ENCODE assay signal across 31 mouse cellular contexts in the genomic region with DNA sequence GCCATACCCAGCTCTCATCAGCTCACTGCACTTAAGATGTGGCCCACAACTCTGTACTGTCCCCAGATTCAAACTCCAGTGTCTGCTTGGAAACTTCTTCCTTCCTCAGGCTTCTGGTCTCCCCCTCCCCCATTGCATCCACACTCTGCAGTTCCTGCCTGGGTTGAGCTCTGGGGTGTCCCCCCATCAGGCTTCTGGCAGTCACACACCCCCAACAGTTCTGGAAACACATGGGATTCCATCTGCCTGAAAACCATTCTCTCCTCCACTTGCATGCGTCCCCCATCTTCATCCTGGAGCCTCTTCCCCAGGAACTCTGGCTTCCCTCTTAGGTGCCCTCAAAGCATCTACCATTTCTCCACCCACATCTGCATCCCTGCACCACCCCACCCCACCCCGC. TPM values are rescaled to one million over a fixed set of nuclear protein-coding genes. Genes with fewer than 3 reads are reported as not detected.
DNase-seq lines count a peak whose midpoint lies in the region; ATAC-seq and TF ChIP-seq lines count a peak whose summit lies in the region.
"Had no signal": no experiment of that assay in that cellular context is flagged by ENCODE, and none has a peak within 500 bp of the region (broad histone marks: within the 10 kb centered on the region; RNA-seq: fewer than 3 reads in every experiment).

No protein-coding gene starts in this region.

- H3K27ac ChIP-seq in embryonic fibroblast, embryonic 13.5 days (ENCODE audit: insufficient read depth, low read length) = peak overlapping the region; percentile 53
- H3K27ac ChIP-seq in midbrain, embryonic 16.5 days (ENCODE audit: low read length) = no peak overlapping the region
- H3K27ac ChIP-seq: embryonic facial prominence, embryonic 12.5 days; embryonic facial prominence, embryonic 15.5 days; forebrain, embryonic 12.5 days; forebrain, embryonic 15.5 days; heart, embryonic 15.5 days; hindbrain, embryonic 14.5 days; hindbrain, postnatal 0 days had no signal

- H3K36me3 ChIP-seq in midbrain, embryonic 16.5 days (ENCODE audit: control insufficient read depth, insufficient read depth, low read length) = peaks cover 6% of the 10 kb centered on the region; the same call in 1 of the 2 replicates
- H3K36me3 ChIP-seq: forebrain, embryonic 15.5 days had no signal

- peak; percentile 52 to 82 for DNase-seq in layer of hippocampus, adult 18-20 months (ENCODE audit: low spot score in 2 of 2)
- no peak for DNase-seq in layer of hippocampus, postnatal 25 days (ENCODE audit: extremely low spot score in 1 of 2, low spot score in 1 of 2)
- peak; percentile 42 to 57 for DNase-seq in layer of hippocampus, postnatal 36 days
- no peak for DNase-seq in spleen, postnatal 14 days (ENCODE audit: low spot score in 2 of 2)
- DNase-seq: adrenal gland, postnatal 10 days; adrenal gland, postnatal 36 days; B cell, adult 2 months; cerebellum, adult 11 months; cerebellum, adult 2 months; cerebellum, adult 9-11 months; cerebellum, postnatal 25 days; gastrocnemius, postnatal 25 days; heart, adult 18-20 months; heart, postnatal 10 days; heart, postnatal 4 days had no signal

- no peaks in the 10 kb centered on the region for H3K27me3 ChIP-seq in midbrain, embryonic 16.5 days (ENCODE audit: control insufficient read depth, insufficient read depth, low read depth, low read length)
- H3K27me3 ChIP-seq: CH12.LX; embryonic facial prominence, embryonic 12.5 days; embryonic facial prominence, embryonic 15.5 days; forebrain, embryonic 12.5 days; forebrain, embryonic 15.5 days; heart, embryonic 12.5 days; heart, embryonic 15.5 days; Patski had no signal

- no peak overlapping the region for H3K9ac ChIP-seq in midbrain, embryonic 16.5 days (ENCODE audit: low read depth, low read length)
- H3K9ac ChIP-seq: embryonic facial prominence, embryonic 12.5 days; embryonic facial prominence, embryonic 15.5 days; forebrain, embryonic 12.5 days; forebrain, embryonic 15.5 days; heart, embryonic 12.5 days; heart, embryonic 15.5 days; hindbrain, embryonic 14.5 days had no signal

- ATAC-seq in midbrain, embryonic 16.5 days = no peak
- ATAC-seq: forebrain, embryonic 15.5 days; hindbrain, postnatal 0 days had no signal

- H3K4me3 ChIP-seq in embryonic fibroblast, embryonic 13.5 days (ENCODE audit: insufficient read depth, low read length) = no peak overlapping the region
- no peak overlapping the region for H3K4me3 ChIP-seq in midbrain, embryonic 16.5 days (ENCODE audit: low read depth, low read length)
- H3K4me3 ChIP-seq: embryonic facial prominence, embryonic 12.5 days; embryonic facial prominence, embryonic 15.5 days; erythroblast, embryonic 14.5 days; forebrain, embryonic 12.5 days; forebrain, embryonic 15.5 days; heart, embryonic 12.5 days; heart, embryonic 15.5 days had no signal

- H3K4me1 ChIP-seq in embryonic fibroblast, embryonic 13.5 days (ENCODE audit: control insufficient read depth, insufficient read depth, low read length) = peaks cover 3% of the 10 kb centered on the region; the same call in 1 of the 2 replicates
- no peaks in the 10 kb centered on the region for H3K4me1 ChIP-seq in midbrain, embryonic 16.5 days (ENCODE audit: control insufficient read depth, insufficient read depth, low read length)
- H3K4me1 ChIP-seq: forebrain, embryonic 12.5 days had no signal

- no peaks in the 10 kb centered on the region for H3K9me3 ChIP-seq in midbrain, embryonic 16.5 days (replicated peaks; ENCODE audit: control insufficient read depth, low read length, poor library complexity, severe bottlenecking)
- H3K9me3 ChIP-seq: embryonic facial prominence, embryonic 12.5 days; embryonic facial prominence, embryonic 15.5 days; forebrain, embryonic 12.5 days; forebrain, embryonic 15.5 days; G1E; heart, embryonic 12.5 days; heart, embryonic 15.5 days had no signal

- no peak overlapping the region for H3K4me2 ChIP-seq in midbrain, embryonic 16.5 days (ENCODE audit: low read length)
- H3K4me2 ChIP-seq: embryonic facial prominence, embryonic 12.5 days; embryonic facial prominence, embryonic 15.5 days; forebrain, embryonic 12.5 days; forebrain, embryonic 15.5 days; heart, embryonic 12.5 days; heart, embryonic 15.5 days; hindbrain, embryonic 14.5 days had no signal

- 93% methylated on average over 2 of the region's 2 CpGs for WGBS in midbrain, embryonic 16.5 days

- no peak for TF ChIP-seq POLR2A in embryonic fibroblast, embryonic 13.5 days (IDR thresholded peaks at IDR 0.05; ENCODE audit: low read depth, low read length)

- TF ChIP-seq CTCF in embryonic fibroblast, embryonic 13.5 days (IDR thresholded peaks at IDR 0.05; ENCODE audit: borderline replicate concordance, insufficient read depth, low read length) = no peak

RNA-seq across cellular contexts. Expression of a gene that starts 19.3 kb away (rescaled TPM):
- 10 to 100 TPM; 15.2 to 16.4 TPM for total RNA-seq in layer of hippocampus, adult 18-20 months (2021)
- 10 to 100 TPM; 11.5 to 16.6 TPM for total RNA-seq in layer of hippocampus, postnatal 25 days (2021)
- 7.6 and 13.8 TPM in 2 replicates for polyA plus RNA-seq in embryonic fibroblast, embryonic 13.5 days (2011; ENCODE audit: insufficient read length, low read depth, missing spikeins)
- 10 to 100 TPM; 12.6 to 14.9 TPM for total RNA-seq in layer of hippocampus, postnatal 36 days (2021)
- polyA plus RNA-seq in midbrain, embryonic 16.5 days (2015; fragmentation: Nextera tagmentation; extraction: Ambion mirVana) = 2.8 and 3.6 TPM in 2 replicates

RNA-seq across cellular contexts. Expression of a gene that starts 42.2 kb away (rescaled TPM):
- total RNA-seq in layer of hippocampus, adult 18-20 months (2021) = 10 to 100 TPM; 71.2 to 76.0 TPM
- 10 to 100 TPM; 58.2 to 62.6 TPM for total RNA-seq in layer of hippocampus, postnatal 25 days (2021)
- polyA plus RNA-seq in embryonic fibroblast, embryonic 13.5 days (2011; ENCODE audit: insufficient read length, low read depth, missing spikeins) = 38.2 and 47.9 TPM in 2 replicates
- 10 to 100 TPM; 70.3 to 74.4 TPM for total RNA-seq in layer of hippocampus, postnatal 36 days (2021)
- polyA plus RNA-seq in midbrain, embryonic 16.5 days (2015; fragmentation: Nextera tagmentation; extraction: Ambion mirVana) = 41.5 and 46.0 TPM in 2 replicates

RNA-seq across cellular contexts. Expression of a gene that starts 45.3 kb away (rescaled TPM):
- total RNA-seq in layer of hippocampus, adult 18-20 months (2021) = not detected
- not detected for total RNA-seq in layer of hippocampus, postnatal 25 days (2021)
- polyA plus RNA-seq in embryonic fibroblast, embryonic 13.5 days (2011; ENCODE audit: insufficient read length, low read depth, missing spikeins) = not detected in 2 replicates
- not detected for total RNA-seq in layer of hippocampus, postnatal 36 days (2021)
- polyA plus RNA-seq in midbrain, embryonic 16.5 days (2015; fragmentation: Nextera tagmentation; extraction: Ambion mirVana) = 2.9 TPM in 2 replicates
- total RNA-seq: CH12.LX; common myeloid progenitor, adult 5-6 weeks; G1E; gastrocnemius, adult 8-10 months; gastrocnemius, postnatal 25 days; heart, adult 18-20 months; heart, postnatal 10 days; heart, postnatal 4 days; hindbrain, postnatal 0 days had no signal
- polyA plus RNA-seq: cerebellum, adult 2 months; erythroblast, embryonic 14.5 days; G1E had no signal

RNA-seq across cellular contexts. Expression of a gene that starts 52.3 kb away (rescaled TPM):
- under 1 TPM; 0.53 to 0.77 TPM for total RNA-seq in layer of hippocampus, adult 18-20 months (2021)
- total RNA-seq in layer of hippocampus, postnatal 25 days (2021) = under 1 TPM; 0.42 to 0.68 TPM
- polyA plus RNA-seq in embryonic fibroblast, embryonic 13.5 days (2011; ENCODE audit: insufficient read length, low read depth, missing spikeins) = 0.46 TPM in 1 of 2 replicates, not detected in the other
- total RNA-seq in layer of hippocampus, postnatal 36 days (2021) = under 1 TPM; 0.51 to 0.67 TPM
- polyA plus RNA-seq in midbrain, embryonic 16.5 days (2015; fragmentation: Nextera tagmentation; extraction: Ambion mirVana) = 1.2 and 1.5 TPM in 2 replicates

Comparison
In these comparisons a context has a peak if more than half of its experiments do, and no peak if none do; other contexts are left out.
1. DNase-seq: peak in layer of hippocampus, adult 18-20 months (2 of 2) and layer of hippocampus, postnatal 36 days (2 of 2); none in layer of hippocampus, postnatal 25 days (0 of 2) and spleen, postnatal 14 days (0 of 2).